9 mouse cellular contexts compared by ENCODE assay signal in genomic region chr7:34390834-34391155, GRCm38 (mm10). TPM values are rescaled to one million over a fixed set of nuclear protein-coding genes. Genes with fewer than 3 reads are reported as not detected.
A peak's percentile ranks its signal among the peaks of the same experiment; 100 is the strongest.
DNase-seq lines count a peak whose midpoint lies in the region; ATAC-seq and TF ChIP-seq lines count a peak whose summit lies in the region.
"Had no signal": no experiment of that assay in that cellular context is flagged by ENCODE, and none has a peak within 500 bp of the region (broad histone marks: within the 10 kb centered on the region; RNA-seq: fewer than 3 reads in every experiment).

No protein-coding gene starts in this region.

- ATAC-seq in forebrain, postnatal 0 days: no peak
- no peak for ATAC-seq in hindbrain, embryonic 14.5 days (ENCODE audit: low FRiP score)
- ATAC-seq: Patski had no signal

- H3K4me1 ChIP-seq in CH12.LX (ENCODE audit: control insufficient read depth in 1 of 2, insufficient read depth in 2 of 2): peaks cover 4 to 23% of the 10 kb centered on the region in 2 experiments; a peak in 3 of 4 replicates
- H3K4me1 ChIP-seq in forebrain, postnatal 0 days (ENCODE audit: insufficient read depth): peaks cover 28% of the 10 kb centered on the region
- H3K4me1 ChIP-seq in hindbrain, embryonic 14.5 days (replicated peaks; ENCODE audit: control insufficient read depth, insufficient read depth, low read length): peaks cover 36% of the 10 kb centered on the region

- no peak; the same call in 1 of the 2 replicates for TF ChIP-seq POLR2A in CH12.LX (IDR thresholded peaks at IDR 0.05; ENCODE audit: low read depth, low read length)

- 75% methylated on average over 7 of the region's 7 CpGs for WGBS in forebrain, postnatal 0 days
- WGBS in hindbrain, embryonic 14.5 days: 52% methylated on average over 7 of the region's 7 CpGs

- H3K9ac ChIP-seq in CH12.LX (ENCODE audit: insufficient read depth, low read depth): peak overlapping the region; percentile 99
- H3K9ac ChIP-seq in forebrain, postnatal 0 days: 0 out of 2 replicates have a peak overlapping the region, but pooled peaks have one; percentile 97
- H3K9ac ChIP-seq in hindbrain, embryonic 14.5 days: peak overlapping the region; percentile 91

- peak overlapping the region; percentile 93 for H3K27ac ChIP-seq in CH12.LX (ENCODE audit: insufficient read depth, low read depth)
- no peak overlapping the region for H3K27ac ChIP-seq in forebrain, postnatal 0 days (ENCODE audit: low read depth, low read length)
- H3K27ac ChIP-seq in hindbrain, embryonic 14.5 days: peak overlapping the region; percentile 99; the same call in 1 of the 2 replicates

- DNase-seq in embryo, embryonic 10 days (ENCODE audit: low spot score): peak; percentile 6
- no peak for DNase-seq in embryo, embryonic 11 days
- peak; percentile 86 for DNase-seq in CH12.LX (ENCODE audit: extremely low read depth)
- no peak for DNase-seq in forebrain, postnatal 0 days
- DNase-seq in hindbrain, embryonic 14.5 days (ENCODE audit: low spot score): no peak
- peak; percentile 64 to 89 for DNase-seq in lung, postnatal 4 days
- DNase-seq in T-cell, adult 2 months (ENCODE audit: low spot score): no peak
- DNase-seq in urinary bladder, postnatal 10 days (ENCODE audit: low spot score): no peak

- H3K36me3 ChIP-seq in CH12.LX (replicated peaks in 1 of 2; ENCODE audit: control insufficient read depth in 1 of 2, insufficient read depth in 1 of 2, low read length in 1 of 2): peaks cover 0 to 8% of the 10 kb centered on the region in 2 experiments
- H3K36me3 ChIP-seq in forebrain, postnatal 0 days (ENCODE audit: insufficient read depth): no peaks in the 10 kb centered on the region
- H3K36me3 ChIP-seq in hindbrain, embryonic 14.5 days (replicated peaks; ENCODE audit: control insufficient read depth, insufficient read depth): no peaks in the 10 kb centered on the region

- TF ChIP-seq CTCF in CH12.LX (conservative IDR thresholded peaks at IDR 0.05 in 1 of 2, IDR thresholded peaks at IDR 0.05 in 1 of 2; ENCODE audit: low read depth in 2 of 2, low read length in 2 of 2): no peak
- TF ChIP-seq CTCF in forebrain, postnatal 0 days (IDR thresholded peaks at IDR 0.05; ENCODE audit: low read depth): no peak

- no peaks in the 10 kb centered on the region for H3K9me3 ChIP-seq in CH12.LX (replicated peaks; ENCODE audit: low read length)
- no peaks in the 10 kb centered on the region for H3K9me3 ChIP-seq in forebrain, postnatal 0 days (ENCODE audit: low read length)
- H3K9me3 ChIP-seq in hindbrain, embryonic 14.5 days (ENCODE audit: control insufficient read depth, low read length): no peaks in the 10 kb centered on the region

- in situ Hi-C loops in CH12.LX (cut with MboI; ENCODE audit: low pct_ligation_motif_present, low pct_unique_long_range_greater_than_20kb, low sequenced_read_pairs): no loop called here

- H3K4me3 ChIP-seq in CH12.LX (replicated peaks in 1 of 3; ENCODE audit: low read depth in 2 of 3, low read length in 2 of 3, poor library complexity in 1 of 3): peak overlapping the region; percentile 79 to 86 (median 85)
- no peak overlapping the region for H3K4me3 ChIP-seq in forebrain, postnatal 0 days (ENCODE audit: low read depth, low read length)
- H3K4me3 ChIP-seq in hindbrain, embryonic 14.5 days (replicated peaks; ENCODE audit: low read length): peak overlapping the region; percentile 98

- H3K79me2 ChIP-seq in CH12.LX (replicated peaks; ENCODE audit: control insufficient read depth, extremely low read depth, insufficient read depth, poor library complexity, severe bottlenecking): peaks cover 34% of the 10 kb centered on the region

- peak; percentile 53; the same call in 1 of the 2 replicates for TF ChIP-seq EP300 in CH12.LX (IDR thresholded peaks at IDR 0.05; ENCODE audit: low read length)

- TF ChIP-seq RAD21 in CH12.LX (IDR thresholded peaks at IDR 0.05; ENCODE audit: low read depth, low read length): no peak

- H3K27me3 ChIP-seq in CH12.LX (replicated peaks): no peaks in the 10 kb centered on the region
- H3K27me3 ChIP-seq in forebrain, postnatal 0 days (ENCODE audit: insufficient read depth, low read length): no peaks in the 10 kb centered on the region
- H3K27me3 ChIP-seq in hindbrain, embryonic 14.5 days (ENCODE audit: control insufficient read depth, insufficient read depth, low read length): no peaks in the 10 kb centered on the region
- H3K27me3 ChIP-seq: Patski had no signal

- peak overlapping the region; percentile 17 for H3K4me2 ChIP-seq in CH12.LX (ENCODE audit: insufficient read depth, low read depth, poor library complexity, severe bottlenecking)
- peak overlapping the region; percentile 86; the same call in 1 of the 2 replicates for H3K4me2 ChIP-seq in forebrain, postnatal 0 days (ENCODE audit: low read depth)
- peak overlapping the region; percentile 99 for H3K4me2 ChIP-seq in hindbrain, embryonic 14.5 days (replicated peaks)

- dilution Hi-C loops in CH12.LX (cut with MboI; ENCODE audit: extremely low pct_ligation_motif_present, extremely low pct_unique_long_range_greater_than_20kb, low sequenced_read_pairs): no loop called here

TF ChIP-seq in CH12.LX, 34 proteins besides CTCF, POLR2A, EP300 and RAD21:
- TF ChIP-seq CHD1 (IDR thresholded peaks at IDR 0.05; ENCODE audit: low read depth, low read length) (peak; percentile 15; the same call in 1 of the 2 replicates), TBP (conservative IDR thresholded peaks at IDR 0.05; ENCODE audit: low read depth, low read length) (peak; percentile 64), ZC3H11A (IDR thresholded peaks at IDR 0.05; ENCODE audit: low read depth, low read length) (no peak), CHD2 (IDR thresholded peaks at IDR 0.05; ENCODE audit: low read length) (0 out of 2 replicates have a peak, but pooled peaks have one; percentile 33), ETS1 (conservative IDR thresholded peaks at IDR 0.05; ENCODE audit: low read depth, low read length) (peak; percentile 85), POLR2AphosphoS2 (IDR thresholded peaks at IDR 0.05; ENCODE audit: low read depth, low read length) (peak; percentile 73; the same call in 1 of the 2 replicates), GABPA (IDR thresholded peaks at IDR 0.05; ENCODE audit: insufficient replicate concordance, low read depth, low read length) (no peak), NRF1 (IDR thresholded peaks at IDR 0.05; ENCODE audit: low read depth, low read length) (no peak), MAZ (IDR thresholded peaks at IDR 0.05; ENCODE audit: low read depth, low read length) (peak; percentile 78), BHLHE40 (IDR thresholded peaks at IDR 0.05; ENCODE audit: low read depth, low read length) (peak; percentile 34; the same call in 1 of the 2 replicates), MYC (IDR thresholded peaks at IDR 0.05; ENCODE audit: low read depth, low read length) (0 out of 2 replicates have a peak, but pooled peaks have one; percentile 51), IRF4 (IDR thresholded peaks at IDR 0.05; ENCODE audit: low read depth, low read length) (peak; percentile 56), NELFE (IDR thresholded peaks at IDR 0.05; ENCODE audit: low read depth, low read length) (peak; percentile 47), ELF1 (IDR thresholded peaks at IDR 0.05; ENCODE audit: low read depth, low read length) (peak; percentile 46; the same call in 1 of the 2 replicates), TCF12 (IDR thresholded peaks at IDR 0.05; ENCODE audit: low read depth, low read length) (peak; percentile 83; the same call in 1 of the 2 replicates), MEF2A (IDR thresholded peaks at IDR 0.05; ENCODE audit: borderline replicate concordance, low read depth, low read length) (peak; percentile 93), MXI1 (IDR thresholded peaks at IDR 0.05; ENCODE audit: low read depth, low read length) (no peak), JUND (conservative IDR thresholded peaks at IDR 0.05; ENCODE audit: low read depth, low read length) (peak; percentile 36; the same call in 1 of the 2 replicates), MAX (IDR thresholded peaks at IDR 0.05; ENCODE audit: low read length) (no peak)

RNA-seq across cellular contexts. Expression of gene Lsm14a, which starts 2.3 kb away (rescaled TPM):
- 45.2 and 53.7 TPM in 2 replicates for total RNA-seq in CH12.LX (2012; rRNA removed)
- total RNA-seq in CH12.LX (2014; rRNA removed): 80.7 and 90.0 TPM in 2 replicates
- 193 and 203 TPM in 2 replicates for polyA plus RNA-seq in CH12.LX (2012; ENCODE audit: insufficient read length, low read depth)
- 38.5 and 42.1 TPM in 2 replicates for total RNA-seq in forebrain, postnatal 0 days (2014; rRNA removed)
- polyA plus RNA-seq in forebrain, postnatal 0 days (2015; fragmentation: Nextera tagmentation; extraction: Ambion mirVana): 32.9 and 45.8 TPM in 2 replicates
- 38.2 and 38.7 TPM in 2 replicates for polyA plus RNA-seq in hindbrain, embryonic 14.5 days (2014; fragmentation: Nextera tagmentation; extraction: Ambion mirVana)

Comparison
In these comparisons a context has a peak if more than half of its experiments do, and no peak if none do; other contexts are left out.
1. DNase-seq: peak in embryo, embryonic 10 days (single experiment), CH12.LX (single experiment) and lung, postnatal 4 days (2 of 2); none in embryo, embryonic 11 days (single experiment), forebrain, postnatal 0 days (single experiment), hindbrain, embryonic 14.5 days (single experiment), T-cell, adult 2 months (single experiment) and urinary bladder, postnatal 10 days (single experiment).
2. H3K4me2 ChIP-seq: peak in every context shown above with its lines; median percentile 99 in hindbrain, embryonic 14.5 days; 86 in forebrain, postnatal 0 days; 17 in CH12.LX.
3. Peak in every context shown above with its lines, with median percentiles within 50 percentile points of each other: H3K9ac ChIP-seq.